Mouse (Mus musculus): ENCODE measurements at regions not wholly inside any gene's neighbourhood (a gene's known extent, or its start where the extent isn't known, plus 50 kb on each side); places are given as distances from the start of the nearest gene placed in this dataset.

DNA sequence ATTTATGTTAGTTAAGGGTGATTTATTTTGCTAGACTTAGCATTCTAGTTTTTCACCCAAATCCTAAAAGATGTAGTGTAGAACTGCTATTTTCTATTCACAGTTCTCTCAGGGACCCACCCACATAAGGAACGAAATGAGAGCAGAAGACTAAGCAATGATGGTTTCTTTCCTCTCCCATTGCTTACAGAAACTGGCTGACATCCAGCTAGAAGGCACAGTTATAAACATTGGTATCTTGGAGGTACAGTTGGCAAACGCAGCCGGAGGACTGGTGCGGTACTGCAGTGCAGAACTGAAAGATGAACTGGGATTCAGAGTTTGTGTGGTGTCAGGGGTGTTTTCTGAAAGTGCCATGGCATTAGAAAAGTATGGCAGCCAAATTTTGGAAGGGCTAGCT, 132.1 kb upstream of the Lyplal1 start:
- H3K4me2 ChIP-seq = no peak overlapping the region
- 78% methylated on average over 4 of the region's 4 CpGs for WGBS
- no peak for DNase-seq (ENCODE audit: low spot score)

DNA sequence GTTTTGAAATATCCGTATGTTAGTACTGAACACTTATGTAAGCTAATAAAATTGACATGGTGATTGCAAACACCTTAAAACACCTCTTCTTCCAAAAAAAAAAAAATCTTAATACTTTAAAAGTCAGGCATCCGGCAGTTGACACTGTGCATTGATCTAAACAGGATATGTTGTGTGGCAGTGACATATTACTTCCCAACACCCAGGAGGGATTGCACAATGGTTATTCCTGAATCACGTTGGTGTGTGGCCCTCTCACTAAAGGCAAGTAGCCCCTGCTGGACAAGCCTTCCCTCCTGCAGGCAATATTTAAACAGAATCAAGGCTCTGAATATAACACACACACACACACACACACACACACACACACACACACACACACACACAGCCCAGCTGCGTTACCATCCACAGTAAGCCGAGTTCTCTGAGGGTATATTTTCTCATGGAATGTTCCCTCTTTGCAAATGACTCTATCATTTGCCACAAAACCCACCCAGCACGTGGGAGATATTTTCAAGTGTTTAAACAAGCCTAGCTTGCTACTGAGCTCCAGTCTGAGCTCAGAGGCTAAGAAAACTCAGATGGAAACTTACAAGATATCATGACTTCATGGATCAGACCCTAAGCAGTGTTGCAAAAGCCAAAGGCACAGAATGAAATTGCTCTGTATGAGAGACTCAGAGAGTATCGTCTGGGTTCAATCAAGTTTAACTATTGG, 128.8 kb upstream of the Lyplal1 start:
- no peak overlapping the region for H3K4me3 ChIP-seq (ENCODE audit: low read depth, low read length)
- H3K27me3 ChIP-seq (replicated peaks; ENCODE audit: control insufficient read depth, insufficient read depth, low read length) = no peaks in the 10 kb centered on the region
- WGBS = 58% methylated on average over 7 of the region's 7 CpGs
- no peak overlapping the region for H3K27ac ChIP-seq (ENCODE audit: low read depth, low read length)
- no peaks in the 10 kb centered on the region for H3K4me1 ChIP-seq (replicated peaks; ENCODE audit: control insufficient read depth, insufficient read depth, low read length)
- DNase-seq (ENCODE audit: low spot score) (no peak), ATAC-seq (replicated peaks; ENCODE audit: low FRiP score) (no peak)
- no peak overlapping the region for H3K9ac ChIP-seq (ENCODE audit: low read depth, low read length)
- no peaks in the 10 kb centered on the region for H3K9me3 ChIP-seq (ENCODE audit: control insufficient read depth, low read length)
- no peak overlapping the region for H3K4me2 ChIP-seq
- no peaks in the 10 kb centered on the region for H3K36me3 ChIP-seq (ENCODE audit: control insufficient read depth, insufficient read depth, low read length)

More for the DNA sequence above, 132.1 kb upstream of the Lyplal1 start:
- Histone ChIP-seq H3K36me3 (ENCODE audit: control insufficient read depth, insufficient read depth, low read length) (no peaks in the 10 kb centered on the region), H3K27ac (ENCODE audit: low read depth, low read length) (no peak overlapping the region), H3K4me3 (ENCODE audit: low read depth, low read length) (no peak overlapping the region), H3K9me3 (ENCODE audit: control insufficient read depth, low read length) (no peaks in the 10 kb centered on the region), H3K27me3 (replicated peaks; ENCODE audit: control insufficient read depth, insufficient read depth, low read length) (no peaks in the 10 kb centered on the region), H3K9ac (ENCODE audit: low read depth, low read length) (no peak overlapping the region), H3K4me1 (replicated peaks; ENCODE audit: control insufficient read depth, insufficient read depth, low read length) (no peaks in the 10 kb centered on the region)
- no peak for ATAC-seq (replicated peaks; ENCODE audit: low FRiP score)

DNA sequence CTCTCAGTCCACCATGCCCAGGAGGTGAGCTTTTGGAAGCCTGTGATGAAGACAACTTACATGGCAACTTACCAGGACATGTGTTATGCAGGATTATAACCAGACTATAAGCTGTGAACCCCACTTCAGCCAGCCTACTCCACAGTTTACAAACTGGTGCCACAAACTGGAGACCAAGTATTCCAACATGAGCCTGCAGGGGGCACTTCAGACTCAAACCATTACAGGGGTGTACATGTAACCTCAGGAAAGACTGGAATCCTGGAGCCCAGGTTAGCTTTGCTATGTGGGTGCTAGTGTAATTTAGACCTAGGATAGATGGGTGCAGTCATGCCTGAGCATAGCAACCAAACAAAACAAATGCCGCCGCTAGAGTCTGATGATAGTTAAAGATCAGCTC, 124.0 kb upstream of the Lyplal1 start:
- Histone ChIP-seq H3K9me3 (ENCODE audit: control insufficient read depth, low read length) (no peaks in the 10 kb centered on the region), H3K36me3 (ENCODE audit: control insufficient read depth, insufficient read depth, low read length) (no peaks in the 10 kb centered on the region), H3K4me1 (replicated peaks; ENCODE audit: control insufficient read depth, insufficient read depth, low read length) (no peaks in the 10 kb centered on the region), H3K27ac (ENCODE audit: low read depth, low read length) (no peak overlapping the region), H3K4me3 (ENCODE audit: low read depth, low read length) (no peak overlapping the region), H3K9ac (ENCODE audit: low read depth, low read length) (no peak overlapping the region), H3K4me2 (no peak overlapping the region), H3K27me3 (replicated peaks; ENCODE audit: control insufficient read depth, insufficient read depth, low read length) (no peaks in the 10 kb centered on the region)
- no peak for DNase-seq (ENCODE audit: low spot score)
- 89% methylated on average over 2 of the region's 2 CpGs for WGBS
- ATAC-seq (replicated peaks; ENCODE audit: low FRiP score) = no peak

DNA sequence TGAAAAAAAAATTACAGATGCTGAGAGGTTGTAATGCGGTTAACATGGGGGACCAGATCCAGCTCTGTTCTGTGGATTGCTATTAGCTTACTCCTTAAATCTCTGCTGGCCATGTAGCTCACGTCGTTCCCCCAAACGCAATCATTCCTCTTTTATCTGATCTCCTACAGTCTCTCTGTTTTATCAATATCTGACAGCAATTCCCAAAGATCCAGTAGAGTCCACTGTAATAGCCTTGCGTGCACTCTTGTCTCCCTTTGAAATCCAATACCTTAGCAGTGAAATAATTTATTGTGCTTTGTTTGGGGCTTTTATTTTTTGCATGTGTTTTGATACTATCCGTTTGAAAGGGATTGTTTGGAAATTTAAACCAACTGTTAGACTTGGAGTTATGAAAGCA, 120.4 kb upstream of the Lyplal1 start:
- Histone ChIP-seq H3K4me3 (ENCODE audit: low read depth, low read length) (no peak overlapping the region), H3K27ac (ENCODE audit: low read depth, low read length) (no peak overlapping the region), H3K4me2 (no peak overlapping the region), H3K36me3 (ENCODE audit: control insufficient read depth, insufficient read depth, low read length) (no peaks in the 10 kb centered on the region), H3K9me3 (ENCODE audit: control insufficient read depth, low read length) (no peaks in the 10 kb centered on the region), H3K9ac (ENCODE audit: low read depth, low read length) (no peak overlapping the region), H3K4me1 (replicated peaks; ENCODE audit: control insufficient read depth, insufficient read depth, low read length) (no peaks in the 10 kb centered on the region), H3K27me3 (replicated peaks; ENCODE audit: control insufficient read depth, insufficient read depth, low read length) (no peaks in the 10 kb centered on the region)
- WGBS = 71% methylated on average over 6 of the region's 6 CpGs
- ATAC-seq (replicated peaks; ENCODE audit: low FRiP score) (no peak), DNase-seq (ENCODE audit: low spot score) (no peak)

DNA sequence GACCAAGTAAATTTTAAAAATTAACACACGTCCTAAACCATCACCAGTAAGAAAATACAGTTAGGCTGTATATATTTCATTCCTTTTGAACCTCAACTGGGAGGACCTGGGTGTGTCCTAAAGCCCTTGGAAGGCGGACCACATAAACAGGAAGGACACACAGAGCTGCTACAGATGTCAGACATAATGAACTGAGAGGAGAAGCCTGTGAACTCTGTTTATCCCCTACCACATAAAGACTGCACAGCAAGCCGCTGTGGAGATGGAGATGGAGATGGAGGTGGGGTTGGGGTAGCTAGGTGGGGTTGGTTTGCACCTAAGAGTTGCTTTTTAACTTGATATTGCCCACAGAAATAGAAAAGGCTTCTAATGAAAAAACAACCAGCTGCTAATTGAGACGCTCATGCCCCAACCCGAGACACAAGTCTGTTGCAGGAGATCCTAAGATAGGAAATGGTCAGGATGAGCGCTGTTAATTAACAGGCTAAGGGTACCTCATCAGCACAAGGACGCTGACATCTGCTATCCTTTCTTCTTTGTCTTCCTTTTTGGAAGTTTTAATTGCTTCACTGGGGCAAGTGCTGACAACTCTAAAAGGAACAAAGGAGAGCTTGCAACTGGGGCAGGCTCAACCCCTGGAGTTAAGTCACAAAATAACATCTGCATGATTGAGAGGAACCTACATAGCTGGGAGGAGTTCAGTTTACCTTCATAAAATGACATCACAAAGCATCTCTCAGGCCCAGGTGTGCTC, 119.3 kb upstream of the Lyplal1 start:
- H3K27ac ChIP-seq (ENCODE audit: low read depth, low read length) = no peak overlapping the region
- no peak for ATAC-seq (replicated peaks; ENCODE audit: low FRiP score)
- no peaks in the 10 kb centered on the region for H3K36me3 ChIP-seq (ENCODE audit: control insufficient read depth, insufficient read depth, low read length)
- H3K27me3 ChIP-seq (replicated peaks; ENCODE audit: control insufficient read depth, insufficient read depth, low read length) = no peaks in the 10 kb centered on the region
- no peaks in the 10 kb centered on the region for H3K9me3 ChIP-seq (ENCODE audit: control insufficient read depth, low read length)
- H3K4me2 ChIP-seq = no peak overlapping the region
- H3K9ac ChIP-seq (ENCODE audit: low read depth, low read length) = no peak overlapping the region
- H3K4me3 ChIP-seq (ENCODE audit: low read depth, low read length) = no peak overlapping the region
- DNase-seq (ENCODE audit: low spot score) = no peak
- WGBS = 54% methylated on average over 7 of the region's 7 CpGs
- H3K4me1 ChIP-seq (replicated peaks; ENCODE audit: control insufficient read depth, insufficient read depth, low read length) = no peaks in the 10 kb centered on the region

DNA sequence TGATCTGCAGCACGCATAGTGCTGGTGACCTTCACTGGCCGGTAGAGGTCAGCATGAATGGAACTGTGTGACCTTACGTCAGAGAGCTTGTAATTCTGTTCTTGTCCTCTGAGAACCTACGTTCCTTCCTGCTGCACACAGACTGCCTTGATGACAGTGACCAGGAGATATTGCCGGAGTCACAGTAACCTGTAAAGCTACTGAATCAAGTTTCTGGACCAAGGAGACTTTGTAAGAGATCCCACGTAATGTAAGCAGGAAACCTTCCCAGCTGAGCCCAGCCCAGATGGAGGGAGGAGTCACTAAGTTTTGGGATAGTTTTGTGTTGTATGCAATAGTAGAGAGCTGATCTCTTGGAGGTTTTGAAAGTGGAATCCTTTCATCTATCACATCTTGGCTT, 117.4 kb upstream of the Lyplal1 start:
- Histone ChIP-seq H3K4me2 (no peak overlapping the region), H3K27me3 (replicated peaks; ENCODE audit: control insufficient read depth, insufficient read depth, low read length) (no peaks in the 10 kb centered on the region), H3K4me3 (ENCODE audit: low read depth, low read length) (no peak overlapping the region), H3K27ac (ENCODE audit: low read depth, low read length) (no peak overlapping the region), H3K9ac (ENCODE audit: low read depth, low read length) (no peak overlapping the region), H3K9me3 (ENCODE audit: control insufficient read depth, low read length) (no peaks in the 10 kb centered on the region), H3K4me1 (replicated peaks; ENCODE audit: control insufficient read depth, insufficient read depth, low read length) (no peaks in the 10 kb centered on the region), H3K36me3 (ENCODE audit: control insufficient read depth, insufficient read depth, low read length) (no peaks in the 10 kb centered on the region)
- 73% methylated on average over 6 of the region's 6 CpGs for WGBS
- DNase-seq (ENCODE audit: low spot score) (no peak), ATAC-seq (replicated peaks; ENCODE audit: low FRiP score) (no peak)

DNA sequence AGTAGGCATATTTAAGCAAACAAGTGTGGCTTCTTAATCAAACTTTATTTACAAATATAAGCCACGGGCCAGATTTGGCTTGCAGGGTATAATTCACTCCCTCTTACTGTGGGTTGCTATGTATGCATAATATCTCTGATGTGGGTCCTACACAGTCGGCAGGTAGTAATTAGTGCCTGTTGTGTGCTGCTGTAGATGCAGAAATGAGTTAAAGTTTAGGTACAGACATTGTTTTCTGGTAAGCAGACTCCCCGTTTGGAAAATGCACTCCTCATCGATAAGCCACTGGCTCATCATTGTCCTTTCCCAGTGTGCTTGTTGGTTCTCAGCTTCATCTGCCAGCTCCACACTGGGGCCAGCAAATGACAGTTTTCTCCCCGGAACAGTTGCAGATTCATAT, 113.4 kb upstream of the Lyplal1 start:
- Histone ChIP-seq H3K9me3 (ENCODE audit: control insufficient read depth, low read length) (no peaks in the 10 kb centered on the region), H3K4me3 (ENCODE audit: low read depth, low read length) (no peak overlapping the region), H3K36me3 (ENCODE audit: control insufficient read depth, insufficient read depth, low read length) (no peaks in the 10 kb centered on the region), H3K4me2 (no peak overlapping the region), H3K9ac (ENCODE audit: low read depth, low read length) (no peak overlapping the region), H3K27me3 (replicated peaks; ENCODE audit: control insufficient read depth, insufficient read depth, low read length) (no peaks in the 10 kb centered on the region), H3K27ac (ENCODE audit: low read depth, low read length) (no peak overlapping the region), H3K4me1 (replicated peaks; ENCODE audit: control insufficient read depth, insufficient read depth, low read length) (no peaks in the 10 kb centered on the region)
- DNase-seq (ENCODE audit: low spot score) (no peak), ATAC-seq (replicated peaks; ENCODE audit: low FRiP score) (no peak)
- WGBS = 79% methylated on average over 5 of the region's 5 CpGs

DNA sequence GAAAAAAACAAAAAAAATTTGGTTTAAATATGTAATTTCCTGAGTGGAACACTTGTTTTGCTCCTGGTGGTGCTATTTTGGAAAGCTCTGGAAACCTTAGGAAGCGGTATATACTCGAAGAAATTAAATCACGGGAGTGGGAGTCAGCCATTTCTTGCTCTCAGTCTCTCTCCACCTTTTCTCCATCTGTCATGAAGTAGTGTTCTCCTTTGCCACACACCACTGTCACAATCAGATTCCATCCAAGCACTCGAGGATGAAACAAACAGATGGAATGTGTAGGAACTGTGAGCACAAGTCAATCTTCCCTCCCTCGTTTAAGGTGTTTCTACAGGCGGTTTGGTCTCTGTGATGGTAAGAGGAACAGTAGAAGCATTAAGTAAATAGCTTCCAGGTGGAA, 112.7 kb upstream of the Lyplal1 start:
- no peaks in the 10 kb centered on the region for H3K27me3 ChIP-seq (replicated peaks; ENCODE audit: control insufficient read depth, insufficient read depth, low read length)
- ATAC-seq (replicated peaks; ENCODE audit: low FRiP score) = no peak
- WGBS = 74% methylated on average over 6 of the region's 6 CpGs

DNA sequence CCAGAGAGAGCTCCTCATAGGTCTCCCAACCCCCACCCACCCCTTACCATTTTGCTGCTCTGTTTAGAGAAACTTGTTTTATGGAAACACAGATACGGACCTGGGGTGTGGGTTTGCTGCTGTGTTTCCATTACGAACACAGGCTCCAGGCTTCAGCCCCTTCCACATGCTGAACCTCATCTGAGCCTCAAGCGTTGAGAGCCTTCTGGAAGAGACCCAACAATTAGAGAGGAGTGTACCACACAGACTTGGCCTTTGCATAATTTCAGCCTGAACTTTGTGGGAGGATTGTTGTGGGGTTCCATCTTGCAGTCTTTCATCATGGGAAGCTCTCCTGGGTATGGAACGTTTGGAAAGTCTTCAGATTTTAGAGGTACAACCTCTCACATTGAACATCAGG, 111.3 kb upstream of the Lyplal1 start:
- no peaks in the 10 kb centered on the region; the same call in 1 of the 2 replicates for H3K4me1 ChIP-seq (replicated peaks; ENCODE audit: control insufficient read depth, insufficient read depth, low read length)
- H3K9me3 ChIP-seq (ENCODE audit: control insufficient read depth, low read length) = no peaks in the 10 kb centered on the region
- H3K36me3 ChIP-seq (ENCODE audit: control insufficient read depth, insufficient read depth, low read length) = no peaks in the 10 kb centered on the region
- ATAC-seq (replicated peaks; ENCODE audit: low FRiP score) (no peak), DNase-seq (ENCODE audit: low spot score) (no peak)
- 76% methylated on average over 4 of the region's 4 CpGs for WGBS
- H3K4me3 ChIP-seq (ENCODE audit: low read depth, low read length) = no peak overlapping the region
- H3K9ac ChIP-seq (ENCODE audit: low read depth, low read length) = no peak overlapping the region
- no peak overlapping the region for H3K4me2 ChIP-seq
- no peak overlapping the region for H3K27ac ChIP-seq (ENCODE audit: low read depth, low read length)
- H3K27me3 ChIP-seq (replicated peaks; ENCODE audit: control insufficient read depth, insufficient read depth, low read length) = no peaks in the 10 kb centered on the region

More for the DNA sequence above, 112.7 kb upstream of the Lyplal1 start:
- H3K9me3 ChIP-seq (ENCODE audit: control insufficient read depth, low read length) = no peaks in the 10 kb centered on the region
- no peak overlapping the region for H3K9ac ChIP-seq (ENCODE audit: low read depth, low read length)
- no peak for DNase-seq (ENCODE audit: low spot score)
- no peak overlapping the region for H3K4me3 ChIP-seq (ENCODE audit: low read depth, low read length)
- no peak overlapping the region for H3K27ac ChIP-seq (ENCODE audit: low read depth, low read length)
- H3K36me3 ChIP-seq (ENCODE audit: control insufficient read depth, insufficient read depth, low read length) = no peaks in the 10 kb centered on the region
- H3K4me2 ChIP-seq = no peak overlapping the region
- no peaks in the 10 kb centered on the region for H3K4me1 ChIP-seq (replicated peaks; ENCODE audit: control insufficient read depth, insufficient read depth, low read length)

All from liver, embryonic 11.5 days (tissue).